Mouse (Mus musculus) heart, adult 2 months (tissue): ENCODE measurements around the gene Rab1b. TPM values are rescaled to one million over a fixed set of nuclear protein-coding genes. Genes with fewer than 3 reads are reported as not detected.
A peak's percentile ranks its signal among the peaks of the same experiment; 100 is the strongest.

Experiments
- DNase-seq, 2 experiments: peaks; one replicate each; pipeline ENCODE4 v3.0.0; 2021
- H3K27ac ChIP-seq: fragments of 200-600 bp; 2 replicates; pipeline ENCODE4 v1.8.1; 2022
- H3K27me3 ChIP-seq: fragments of 200-500 bp; 2 replicates; pipeline ENCODE4 v1.6.1; 2012; ENCODE audit warnings: mild to moderate bottlenecking, low read length, inconsistent platforms, mixed read lengths; ENCODE audit not compliant: control insufficient read depth, insufficient read depth
- H3K36me3 ChIP-seq: fragments of 200-500 bp; 2 replicates; pipeline ENCODE4 v1.6.1; 2012; ENCODE audit warnings: low read length, inconsistent platforms; ENCODE audit not compliant: control insufficient read depth, insufficient read depth
- H3K4me1 ChIP-seq: fragments of 200-500 bp; 2 replicates; pipeline ENCODE4 v1.6.1; 2011; ENCODE audit warnings: low read length; ENCODE audit not compliant: control insufficient read depth, insufficient read depth
- H3K4me3 ChIP-seq: fragments of 200-600 bp; 2 replicates; pipeline ENCODE4 v1.8.1; 2022
- H3K79me2 ChIP-seq: fragments of 200-500 bp; replicated peaks from 2 replicates; pipeline ENCODE4 v1.6.1; 2012; ENCODE audit warnings: mild to moderate bottlenecking, inconsistent platforms, low read length, moderate library complexity, mixed read lengths; ENCODE audit not compliant: control insufficient read depth, insufficient read depth
- H3K9ac ChIP-seq: fragments of 200-500 bp; 2 replicates; pipeline ENCODE4 v1.6.1; 2012; ENCODE audit warnings: low read depth, mild to moderate bottlenecking, control low read depth, inconsistent platforms, low read length, mixed read lengths
- CTCF ChIP-seq: fragments of 200-600 bp; IDR thresholded peaks from 2 replicates; pipeline ENCODE4 v1.8.1; 2022; ENCODE audit warnings: antibody characterized with exemption, mild to moderate bottlenecking, moderate library complexity
- EP300 ChIP-seq: fragments of 200-500 bp; IDR thresholded peaks from 2 replicates; pipeline ENCODE4 v1.6.1; 2011; ENCODE audit warnings: low read depth, low read length, control low read depth; ENCODE audit not compliant: insufficient read depth
- POLR2A ChIP-seq: fragments of 200-500 bp; IDR thresholded peaks from 2 replicates; pipeline ENCODE4 v1.6.1; 2011; ENCODE audit warnings: mild to moderate bottlenecking, low read depth, low read length, control low read depth; ENCODE audit not compliant: insufficient read depth
- WGBS: fragments of 180-500 bp; shearing (Covaris S2); methylation state at CpG from one replicate; pipeline ENCODE4 v1.1.7; 2018; 5-methylcytosine and 5-hydroxymethylcytosine counted together
- intact Hi-C: fragments of 180-260 bp; cut with DNase I; formaldehyde crosslinking; loops from one replicate; pipeline ENCODE4 v1.15.1; 2025
- polyA plus RNA-seq: library from polyadenylated mRNA; depleted of rRNA; stranded (reverse); fragments of >200 nt; gene quantifications from 2 replicates; pipeline ENCODE4 v1.2.3, GENCODE M21; 2012
- total RNA-seq, 2 experiments: library from RNA; stranded (reverse); gene quantifications; 2 replicates each; pipeline ENCODE4 v1.2.3; 2021

Rab1b gene
- total and polyA plus RNA-seq, 3 experiments: 173 to 221 (median 195) TPM

- H3K36me3 ChIP-seq: no peaks in the 10 kb centered on the region
- H3K27me3 ChIP-seq: no peaks in the 10 kb centered on the region
- WGBS: 49% methylated on average over 9 of the region's 9 CpGs
- H3K79me2 ChIP-seq: no peaks in the 10 kb centered on the region
- DNase-seq: peak in 1 of 2 experiments; percentile 53
- no peak overlapping the region for H3K4me3 ChIP-seq
- TF ChIP-seq EP300 (no peak), POLR2A (no peak), CTCF (peak; percentile 79)
- peaks cover 11% of the 10 kb centered on the region for H3K4me1 ChIP-seq
- no peak overlapping the region for H3K27ac ChIP-seq
- H3K9ac ChIP-seq: no peak overlapping the region
- intact Hi-C loops: no loop called here
Measured at GRCm38 (mm10) chr19:5053909-5054308, 53.0 kb downstream of the Rab1b start.

GRCm38 (mm10) chr19:5052853-5053252, 54.0 kb downstream of the Rab1b start:
- Histone ChIP-seq H3K4me1 (peaks cover 7% of the 10 kb centered on the region), H3K27me3 (no peaks in the 10 kb centered on the region), H3K4me3 (no peak overlapping the region), H3K9ac (no peak overlapping the region), H3K79me2 (no peaks in the 10 kb centered on the region), H3K36me3 (no peaks in the 10 kb centered on the region), H3K27ac (no peak overlapping the region)
- intact Hi-C loops: no loop called here
- 80% methylated on average over 17 of the region's 17 CpGs for WGBS
- DNase-seq: no peak
- TF ChIP-seq CTCF: no peak
- no peak for TF ChIP-seq EP300
- no peak for TF ChIP-seq POLR2A

GRCm38 (mm10) chr19:5052166-5052822, 54.6 kb downstream of the Rab1b start:
- Histone ChIP-seq H3K4me1 (peaks cover 4% of the 10 kb centered on the region), H3K9ac (no peak overlapping the region), H3K4me3 (no peak overlapping the region), H3K79me2 (no peaks in the 10 kb centered on the region), H3K27me3 (no peaks in the 10 kb centered on the region), H3K27ac (no peak overlapping the region), H3K36me3 (no peaks in the 10 kb centered on the region)
- WGBS: 49% methylated on average over 25 of the region's 25 CpGs
- no peak for DNase-seq
- intact Hi-C loops: no loop called here
- TF ChIP-seq CTCF: no peak
- no peak for TF ChIP-seq POLR2A
- no peak for TF ChIP-seq EP300

GRCm38 (mm10) chr19:5051515-5051914, 55.4 kb downstream of the Rab1b start:
- H3K27ac ChIP-seq: no peak overlapping the region; the same call in 1 of the 2 replicates
- H3K79me2 ChIP-seq: no peaks in the 10 kb centered on the region
- DNase-seq: no peak
- H3K9ac ChIP-seq: no peak overlapping the region
- TF ChIP-seq CTCF (no peak), POLR2A (no peak)
- intact Hi-C loops: no loop called here
- H3K36me3 ChIP-seq: no peaks in the 10 kb centered on the region
- no peaks in the 10 kb centered on the region for H3K27me3 ChIP-seq
- H3K4me3 ChIP-seq: peak overlapping the region; percentile 46; the same call in 1 of the 2 replicates
- H3K4me1 ChIP-seq: peaks cover 4% of the 10 kb centered on the region
- WGBS: 64% methylated on average over 3 of the region's 3 CpGs

GRCm38 (mm10) chr19:5051031-5051430, 55.8 kb downstream of the Rab1b start:
- intact Hi-C loops: no loop called here
- no peaks in the 10 kb centered on the region for H3K79me2 ChIP-seq
- DNase-seq: peak in 1 of 2 experiments; percentile 50
- peak overlapping the region; percentile 67 for H3K27ac ChIP-seq
- H3K4me1 ChIP-seq: peaks cover 4% of the 10 kb centered on the region
- no peaks in the 10 kb centered on the region for H3K27me3 ChIP-seq
- H3K4me3 ChIP-seq: peak overlapping the region; percentile 46
- no peaks in the 10 kb centered on the region for H3K36me3 ChIP-seq
- H3K9ac ChIP-seq: peak overlapping the region; percentile 56
- TF ChIP-seq POLR2A: no peak
- TF ChIP-seq EP300: no peak
- WGBS: 16% methylated on average over 17 of the region's 17 CpGs

GRCm38 (mm10) chr19:5050047-5050905, 56.6 kb downstream of the Rab1b start, which contains the start of gene Rin1:
Gene Rin1, plus strand, starts transcription at chr19:5050481.
- no peaks in the 10 kb centered on the region for H3K36me3 ChIP-seq
- TF ChIP-seq EP300: no peak
- TF ChIP-seq CTCF: peak; percentile 82
- TF ChIP-seq POLR2A: peak; percentile 57
- peaks cover 4% of the 10 kb centered on the region for H3K4me1 ChIP-seq
- H3K4me3 ChIP-seq: peak within 1 kb of the TSS; percentile 46
- DNase-seq: peak; percentile 68 to 76
- WGBS: 21% methylated on average over 14 of the region's 14 CpGs
- H3K27ac ChIP-seq: peak within 1 kb of the TSS; percentile 67
- H3K79me2 ChIP-seq: no peaks in the 10 kb centered on the region
- no peaks in the 10 kb centered on the region for H3K27me3 ChIP-seq
- intact Hi-C loops: loop anchor here (1.0 kb wide), 1 partner anchor 23 kb away; no protein-coding TSS in a partner anchor
- peak within 1 kb of the TSS; percentile 56 for H3K9ac ChIP-seq
